Mouse (Mus musculus): ENCODE results near the gene Cep250. TPM values are rescaled to one million over a fixed set of nuclear protein-coding genes. Genes with fewer than 3 reads are reported as not detected.

Cep250 gene
- polyA plus RNA-seq, 1 experiment from 2014 or later: 23.1 TPM

DNA sequence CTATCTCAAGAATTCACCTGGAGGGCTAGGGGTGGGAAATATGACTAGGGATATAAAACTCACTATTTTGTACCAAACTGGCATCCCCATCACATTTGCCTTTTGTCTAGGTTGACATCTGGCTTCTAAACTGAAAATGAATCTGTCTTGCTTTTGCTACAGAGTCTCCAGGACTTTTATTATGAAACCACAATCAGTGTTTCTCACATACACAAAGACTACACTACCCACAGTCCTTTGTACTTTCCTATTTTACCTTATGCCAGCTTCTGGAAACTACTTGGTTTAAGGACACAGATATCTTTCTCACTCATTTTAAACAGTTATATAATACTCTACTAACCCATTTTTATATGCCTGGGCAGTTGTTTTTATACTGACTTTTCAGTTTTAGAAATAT is 69.2 kb downstream of the Cep250 start:
- Histone ChIP-seq H3K4me2 (no peak overlapping the region), H3K9ac (no peak overlapping the region), H3K4me1 (no peaks in the 10 kb centered on the region), H3K4me3 (no peak overlapping the region), H3K9me3 (replicated peaks) (no peaks in the 10 kb centered on the region), H3K36me3 (ENCODE audit: poor library complexity, severe bottlenecking) (peaks cover under 1% of the 10 kb centered on the region), H3K27ac (no peak overlapping the region), H3K27me3 (no peaks in the 10 kb centered on the region)
- no peak for ATAC-seq

DNA sequence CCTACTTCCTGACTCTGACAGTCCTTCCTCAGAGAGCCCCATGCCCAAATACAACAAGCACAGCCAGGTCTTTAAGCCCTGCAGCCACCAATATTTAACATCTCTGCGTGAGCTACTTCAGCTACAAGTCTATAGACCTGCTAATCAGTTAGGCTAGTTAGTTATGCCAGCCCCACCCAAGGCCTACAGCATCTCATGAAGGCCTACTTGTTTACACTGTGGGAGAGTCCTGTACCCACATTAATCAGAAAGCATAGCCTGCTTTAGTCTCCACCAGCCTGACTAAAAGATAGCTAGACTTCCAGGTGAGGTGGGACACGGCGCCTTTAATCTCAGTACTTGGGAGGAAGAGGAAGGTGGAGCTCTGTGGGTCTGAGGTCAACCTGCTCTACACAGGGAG is 83.1 kb downstream of the Cep250 start:
- no peak overlapping the region for H3K4me2 ChIP-seq
- H3K27ac ChIP-seq: no peak overlapping the region
- H3K9ac ChIP-seq: no peak overlapping the region
- no peaks in the 10 kb centered on the region for H3K36me3 ChIP-seq (ENCODE audit: poor library complexity, severe bottlenecking)
- no peaks in the 10 kb centered on the region for H3K4me1 ChIP-seq
- H3K4me3 ChIP-seq: no peak overlapping the region
- 89% methylated on average over 3 of the region's 3 CpGs for WGBS
- no peaks in the 10 kb centered on the region for H3K9me3 ChIP-seq (replicated peaks)
- no peaks in the 10 kb centered on the region for H3K27me3 ChIP-seq
- no peak for ATAC-seq

DNA sequence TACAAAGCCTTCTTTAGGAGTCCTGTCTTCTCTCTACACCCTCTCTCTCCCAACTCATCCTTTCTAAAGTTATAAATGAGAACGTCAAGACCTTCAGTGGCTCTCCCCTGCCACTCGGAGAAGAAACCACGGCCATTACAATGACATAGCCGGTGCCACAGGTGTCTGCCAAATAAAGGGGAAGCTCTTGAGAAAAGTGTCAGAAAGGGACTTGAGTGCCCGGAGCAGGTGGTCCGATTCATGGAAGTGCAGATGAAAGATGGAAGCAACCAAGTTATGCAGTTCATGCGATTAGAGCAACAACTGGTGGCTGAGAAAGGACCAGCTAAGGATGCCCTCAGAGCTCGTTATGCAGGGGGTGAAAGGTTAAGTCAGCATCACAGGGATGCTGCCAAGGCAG is 86.6 kb downstream of the Cep250 start:
- peaks cover 5% of the 10 kb centered on the region; the same call in 1 of the 2 replicates for H3K27me3 ChIP-seq
- no peak overlapping the region for H3K4me3 ChIP-seq
- 82% methylated on average over 8 of the region's 8 CpGs for WGBS
- H3K9ac ChIP-seq: no peak overlapping the region
- no peaks in the 10 kb centered on the region for H3K4me1 ChIP-seq
- no peak for ATAC-seq
- no peak overlapping the region for H3K4me2 ChIP-seq
- no peaks in the 10 kb centered on the region for H3K9me3 ChIP-seq (replicated peaks)
- no peak overlapping the region for H3K27ac ChIP-seq
- no peaks in the 10 kb centered on the region for H3K36me3 ChIP-seq (ENCODE audit: poor library complexity, severe bottlenecking)

- WGBS: 8% methylated on average over 19 of the region's 19 CpGs
- H3K4me2 ChIP-seq: peak overlapping the region; percentile 24; the same call in 1 of the 2 replicates
Measured at GRCm38 (mm10) chr2:156047929-156048328, 91.7 kb downstream of the Cep250 start.

More at GRCm38 (mm10) chr2:156047929-156048328, 91.7 kb downstream of the Cep250 start:
- no peak overlapping the region for H3K4me3 ChIP-seq
- peaks cover 5% of the 10 kb centered on the region; the same call in 1 of the 2 replicates for H3K27me3 ChIP-seq
- no peaks in the 10 kb centered on the region for H3K4me1 ChIP-seq
- no peak overlapping the region for H3K9ac ChIP-seq
- no peak for ATAC-seq
- no peak overlapping the region for H3K27ac ChIP-seq
- no peaks in the 10 kb centered on the region for H3K36me3 ChIP-seq (ENCODE audit: poor library complexity, severe bottlenecking)
- no peaks in the 10 kb centered on the region for H3K9me3 ChIP-seq (replicated peaks)

Other genes with a start within 250 kb of the Cep250 start
- gene Edem2, start 227.0 kb upstream of the Cep250 start, polyA plus RNA-seq (2015; fragmentation: Nextera tagmentation; extraction: Ambion mirVana): 35.1 and 38.6 TPM in 2 replicates
- gene Gm17581, start 220.6 kb upstream of the Cep250 start, polyA plus RNA-seq (2015; fragmentation: Nextera tagmentation; extraction: Ambion mirVana): not detected in 2 replicates
- 1.6 and 2.0 TPM in 2 replicates for gene Procr, start 205.3 kb upstream of the Cep250 start, polyA plus RNA-seq (2015; fragmentation: Nextera tagmentation; extraction: Ambion mirVana)
- 5.1 and 5.8 TPM in 2 replicates for gene Mmp24, start 181.1 kb upstream of the Cep250 start, polyA plus RNA-seq (2015; fragmentation: Nextera tagmentation; extraction: Ambion mirVana)
- 19.4 and 20.3 TPM in 2 replicates for gene BC029722, start 137.0 kb upstream of the Cep250 start, polyA plus RNA-seq (2015; fragmentation: Nextera tagmentation; extraction: Ambion mirVana)
- gene Eif6, start 129.5 kb upstream of the Cep250 start, polyA plus RNA-seq (2015; fragmentation: Nextera tagmentation; extraction: Ambion mirVana): 164 and 171 TPM in 2 replicates
- 0.35 and 0.54 TPM in 2 replicates for gene Fam83c, start 121.6 kb upstream of the Cep250 start, polyA plus RNA-seq (2015; fragmentation: Nextera tagmentation; extraction: Ambion mirVana)
- 69.9 and 73.5 TPM in 2 replicates for gene Uqcc1, start 26.1 kb upstream of the Cep250 start, polyA plus RNA-seq (2015; fragmentation: Nextera tagmentation; extraction: Ambion mirVana)
- gene Gm15557, start 15.7 kb upstream of the Cep250 start, polyA plus RNA-seq (2015; fragmentation: Nextera tagmentation; extraction: Ambion mirVana): not detected in 2 replicates
- 2.4 and 4.0 TPM in 2 replicates for gene Gdf5, start 11.1 kb upstream of the Cep250 start, polyA plus RNA-seq (2015; fragmentation: Nextera tagmentation; extraction: Ambion mirVana)
- gene 6430550D23Rik, start 51.5 kb downstream of the Cep250 start, polyA plus RNA-seq (2015; fragmentation: Nextera tagmentation; extraction: Ambion mirVana): 1.3 TPM in 2 replicates
- 264 and 293 TPM in 2 replicates for gene Ergic3, start 51.6 kb downstream of the Cep250 start, polyA plus RNA-seq (2015; fragmentation: Nextera tagmentation; extraction: Ambion mirVana)
- not detected in 2 replicates for gene Fer1l4, start 96.5 kb downstream of the Cep250 start, polyA plus RNA-seq (2015; fragmentation: Nextera tagmentation; extraction: Ambion mirVana)
- gene Spag4, start 108.7 kb downstream of the Cep250 start, polyA plus RNA-seq (2015; fragmentation: Nextera tagmentation; extraction: Ambion mirVana): 5.2 and 7.0 TPM in 2 replicates
- 42.6 and 44.9 TPM in 2 replicates for gene Cpne1, start 155.5 kb downstream of the Cep250 start, polyA plus RNA-seq (2015; fragmentation: Nextera tagmentation; extraction: Ambion mirVana)
- 30.0 and 39.0 TPM in 2 replicates for gene Rbm12, start 155.5 kb downstream of the Cep250 start, polyA plus RNA-seq (2015; fragmentation: Nextera tagmentation; extraction: Ambion mirVana)
- gene Gm28036, start 170.6 kb downstream of the Cep250 start, polyA plus RNA-seq (2015; fragmentation: Nextera tagmentation; extraction: Ambion mirVana): 20.7 and 21.2 TPM in 2 replicates
- gene Romo1, start 187.6 kb downstream of the Cep250 start, polyA plus RNA-seq (2015; fragmentation: Nextera tagmentation; extraction: Ambion mirVana): 389 and 451 TPM in 2 replicates
- 36.7 and 38.8 TPM in 2 replicates for gene Nfs1, start 187.7 kb downstream of the Cep250 start, polyA plus RNA-seq (2015; fragmentation: Nextera tagmentation; extraction: Ambion mirVana)
- 686 and 711 TPM in 2 replicates for gene Rbm39, start 223.8 kb downstream of the Cep250 start, polyA plus RNA-seq (2015; fragmentation: Nextera tagmentation; extraction: Ambion mirVana)
- gene Phf20, start 240.0 kb downstream of the Cep250 start, polyA plus RNA-seq (2015; fragmentation: Nextera tagmentation; extraction: Ambion mirVana): 130 and 133 TPM in 2 replicates